Mouse (Mus musculus) brain, embryonic 14.5 days (tissue): Measurements from ENCODE around the gene Galntl6.

Experiments used
- CTCF ChIP-seq: fragments of 200-500 bp; IDR thresholded peaks from 2 replicates; pipeline ENCODE4 v1.5.1; 2012; ENCODE audit warnings: inconsistent platforms, mild to moderate bottlenecking, moderate library complexity, borderline replicate concordance; ENCODE audit not compliant: insufficient read depth, insufficient read length; ENCODE audit errors: extremely low read depth
- POLR2A ChIP-seq: fragments of 200-500 bp; IDR thresholded peaks from 2 replicates; pipeline ENCODE4 v1.6.1; 2012; ENCODE audit warnings: mild to moderate bottlenecking, inconsistent platforms, borderline replicate concordance; ENCODE audit not compliant: poor library complexity, insufficient read depth, insufficient read length, severe bottlenecking; ENCODE audit errors: extremely low read depth

DNA sequence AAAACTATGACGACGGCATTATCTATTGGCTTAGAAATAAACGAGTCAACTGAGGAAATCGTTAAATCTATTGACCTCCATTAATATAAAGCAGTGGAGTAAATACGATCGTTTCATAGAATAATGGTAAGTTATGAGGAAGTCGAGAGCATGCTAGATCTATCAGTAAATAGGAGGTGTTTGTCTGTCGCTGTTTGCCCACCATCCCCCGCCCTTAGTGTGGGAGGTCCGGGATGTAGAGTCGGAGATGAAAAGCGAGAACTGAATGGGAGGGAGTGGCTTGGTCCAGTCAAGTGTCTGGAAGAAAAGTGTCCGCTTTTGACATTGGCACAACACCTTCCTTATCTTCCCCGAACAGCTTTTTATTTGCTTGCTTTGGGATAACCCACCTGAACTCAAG lies 763 bp downstream of the Galntl6 start, which contains the start of gene BC030500:
- TF ChIP-seq POLR2A (no peak), CTCF (no peak)
